ENCODE assay signal across 14 mouse cellular contexts in the genomic region with DNA sequence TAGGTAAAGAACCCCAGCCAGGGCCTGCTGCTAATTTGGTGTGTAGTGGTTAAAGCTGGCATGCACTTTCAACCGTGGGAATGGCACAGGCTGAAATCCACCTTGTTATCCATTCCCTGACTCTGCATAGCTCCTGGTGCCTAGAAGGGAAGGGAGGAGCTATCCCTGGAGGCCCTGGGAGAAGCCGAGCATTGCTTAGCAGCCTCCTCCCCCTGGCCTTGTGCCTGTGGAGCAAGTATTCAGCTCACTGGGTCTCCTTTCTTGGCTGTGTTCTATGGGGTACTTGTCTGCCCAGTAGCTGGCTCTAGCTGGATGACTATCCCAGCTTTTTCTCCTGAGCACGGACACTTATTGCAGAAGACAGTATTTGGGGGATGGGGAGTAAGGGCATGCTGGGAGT. TPM values are rescaled to one million over a fixed set of nuclear protein-coding genes. Genes with fewer than 3 reads are reported as not detected.
DNase-seq lines count a peak whose midpoint lies in the region; ATAC-seq lines count a peak whose summit lies in the region.
"Had no signal": no experiment of that assay in that cellular context is flagged by ENCODE, and none has a peak within 500 bp of the region (broad histone marks: within the 10 kb centered on the region; RNA-seq: fewer than 3 reads in every experiment).

No protein-coding gene starts in this region.

- H3K4me2 ChIP-seq in hindbrain, embryonic 14.5 days (replicated peaks) = no peak overlapping the region
- H3K4me2 ChIP-seq: stomach, embryonic 15.5 days had no signal

- 0 out of 2 replicates have a peak overlapping the region, but pooled peaks have one; percentile 16 for H3K9ac ChIP-seq in hindbrain, embryonic 14.5 days
- H3K9ac ChIP-seq: stomach, embryonic 15.5 days had no signal

- H3K4me3 ChIP-seq in hindbrain, embryonic 14.5 days (replicated peaks; ENCODE audit: low read length) = no peak overlapping the region
- no peak overlapping the region for H3K4me3 ChIP-seq in hindbrain, embryonic 10.5 days
- H3K4me3 ChIP-seq: erythroblast, embryonic 14.5 days; stomach, embryonic 15.5 days had no signal

- peak; percentile 31; the same call in 1 of the 2 replicates for ATAC-seq in hindbrain, embryonic 14.5 days (ENCODE audit: low FRiP score)
- ATAC-seq in inflammation-experienced regulatory T-cells, adult 6 months = no peak

- no peak overlapping the region for H3K27ac ChIP-seq in hindbrain, embryonic 14.5 days
- no peak overlapping the region for H3K27ac ChIP-seq in hindbrain, embryonic 10.5 days
- H3K27ac ChIP-seq: macrophage; stomach, embryonic 15.5 days had no signal

- H3K27me3 ChIP-seq in hindbrain, embryonic 14.5 days (ENCODE audit: control insufficient read depth, insufficient read depth, low read length) = peaks cover 16% of the 10 kb centered on the region
- H3K27me3 ChIP-seq in hindbrain, embryonic 10.5 days (ENCODE audit: insufficient read depth, poor library complexity, severe bottlenecking) = peaks cover 40% of the 10 kb centered on the region

- peaks cover 4% of the 10 kb centered on the region; the same call in 1 of the 2 replicates for H3K36me3 ChIP-seq in hindbrain, embryonic 14.5 days (replicated peaks; ENCODE audit: control insufficient read depth, insufficient read depth)
- H3K36me3 ChIP-seq in hindbrain, embryonic 10.5 days = no peaks in the 10 kb centered on the region
- H3K36me3 ChIP-seq: stomach, embryonic 15.5 days had no signal

- H3K4me1 ChIP-seq in hindbrain, embryonic 14.5 days (replicated peaks; ENCODE audit: control insufficient read depth, insufficient read depth, low read length) = peaks cover 34% of the 10 kb centered on the region
- peaks cover 30% of the 10 kb centered on the region for H3K4me1 ChIP-seq in hindbrain, embryonic 10.5 days (replicated peaks)

- no peaks in the 10 kb centered on the region for H3K9me3 ChIP-seq in hindbrain, embryonic 14.5 days (ENCODE audit: control insufficient read depth, low read length)
- no peaks in the 10 kb centered on the region for H3K9me3 ChIP-seq in hindbrain, embryonic 10.5 days
- H3K9me3 ChIP-seq: stomach, embryonic 15.5 days had no signal

- WGBS in hindbrain, embryonic 14.5 days = 22% methylated on average over 3 of the region's 3 CpGs
- WGBS in hindbrain, embryonic 10.5 days = 24% methylated on average over 3 of the region's 3 CpGs

- peak; percentile 19 for DNase-seq in adrenal gland, postnatal 10 days
- no peak for DNase-seq in adrenal gland, postnatal 25 days
- peak; percentile 48 for DNase-seq in hindbrain, embryonic 14.5 days (ENCODE audit: low spot score)
- DNase-seq in hindbrain, embryonic 10.5 days (ENCODE audit: low spot score) = no peak
- DNase-seq in right cerebral cortex, postnatal 10 days (ENCODE audit: low spot score in 2 of 2) = peak; percentile 80 to 84
- DNase-seq in right cerebral cortex, adult 18-20 months = no peak
- peak; percentile 37 to 60 for DNase-seq in kidney, postnatal 4 days
- DNase-seq: heart, adult 18-20 months; heart, postnatal 4 days had no signal

RNA-seq across cellular contexts. Expression of a gene that starts 6.0 kb away (rescaled TPM):
- total RNA-seq in adrenal gland, postnatal 10 days (2021) = under 1 TPM; 0.57 to 0.61 TPM
- total RNA-seq in adrenal gland, postnatal 25 days (2021) = 0.43 and 0.73 TPM in 2 replicates
- 7.0 and 7.7 TPM in 2 replicates for polyA plus RNA-seq in hindbrain, embryonic 14.5 days (2014; fragmentation: Nextera tagmentation; extraction: Ambion mirVana)
- 0.10 and 0.42 TPM in 2 replicates for polyA plus RNA-seq in hindbrain, embryonic 10.5 days (2016; fragmentation: Nextera tagmentation; extraction: Ambion mirVana)
- polyA plus RNA-seq in inflammation-experienced regulatory T-cells, adult 6 months (2017; shearing (Covaris generic)) = not detected
- total RNA-seq: common myeloid progenitor, adult 5-6 weeks; heart, adult 18-20 months had no signal
- polyA plus RNA-seq: erythroblast, embryonic 14.5 days; macrophage had no signal

Comparison
In these comparisons a context has a peak if more than half of its experiments do, and no peak if none do; other contexts are left out.
1. DNase-seq: peak in adrenal gland, postnatal 10 days (single experiment), hindbrain, embryonic 14.5 days (single experiment), right cerebral cortex, postnatal 10 days (2 of 2) and kidney, postnatal 4 days (2 of 2); none in adrenal gland, postnatal 25 days (single experiment), hindbrain, embryonic 10.5 days (single experiment) and right cerebral cortex, adult 18-20 months (single experiment).